ENCODE assay signal across 27 mouse cellular contexts in genomic region chr15:8759026-8759425, GRCm38 (mm10).
"Had no signal": no experiment of that assay in that cellular context is flagged by ENCODE, and none has a peak within 500 bp of the region (broad histone marks: within the 10 kb centered on the region; RNA-seq: fewer than 3 reads in every experiment).

No protein-coding gene starts in this region.

- H3K4me1 ChIP-seq: hindbrain, embryonic 13.5 days; hindbrain, embryonic 15.5 days; limb, embryonic 10.5 days; limb, embryonic 12.5 days had no signal

- H3K27me3 ChIP-seq: heart, embryonic 13.5 days; heart, embryonic 15.5 days; hindbrain, embryonic 13.5 days; hindbrain, embryonic 15.5 days; limb, embryonic 12.5 days; liver, embryonic 13.5 days; liver, embryonic 15.5 days had no signal

- H3K9me3 ChIP-seq: heart, embryonic 13.5 days; heart, embryonic 15.5 days; hindbrain, embryonic 13.5 days; hindbrain, embryonic 15.5 days; limb, embryonic 10.5 days; limb, embryonic 12.5 days; liver, embryonic 13.5 days; liver, embryonic 15.5 days had no signal

- H3K9ac ChIP-seq: heart, embryonic 13.5 days; heart, embryonic 15.5 days; hindbrain, embryonic 13.5 days; hindbrain, embryonic 15.5 days; limb, embryonic 12.5 days; liver, embryonic 13.5 days; liver, embryonic 15.5 days had no signal

- ATAC-seq: hindbrain, postnatal 0 days; intestine, embryonic 16.5 days had no signal

- DNase-seq: gastrocnemius, postnatal 14 days; gastrocnemius, postnatal 36 days; heart, adult 11 months; heart, adult 2 months; heart, postnatal 14 days; heart, postnatal 36 days; kidney, adult 11 months; kidney, adult 2 months; kidney, adult 9 months; kidney, postnatal 10 days; kidney, postnatal 25 days; kidney, postnatal 4 days; liver; liver, embryonic 13.5 days had no signal

- H3K4me3 ChIP-seq: heart, adult 2 months; heart, embryonic 13.5 days; heart, embryonic 15.5 days; hindbrain, embryonic 13.5 days; hindbrain, embryonic 15.5 days; layer of hippocampus, adult 2 months; left cerebral cortex, adult 2 months; limb, embryonic 10.5 days; limb, embryonic 12.5 days; liver, embryonic 13.5 days; liver, embryonic 15.5 days had no signal

- H3K36me3 ChIP-seq: heart, embryonic 13.5 days; heart, embryonic 15.5 days; hindbrain, embryonic 13.5 days; hindbrain, embryonic 15.5 days; limb, embryonic 10.5 days; limb, embryonic 12.5 days; liver, embryonic 13.5 days; liver, embryonic 15.5 days had no signal

- H3K4me2 ChIP-seq: heart, embryonic 11.5 days; heart, embryonic 13.5 days; heart, embryonic 15.5 days; hindbrain, embryonic 13.5 days; hindbrain, embryonic 15.5 days; limb, embryonic 12.5 days; liver, embryonic 11.5 days; liver, embryonic 13.5 days; liver, embryonic 15.5 days had no signal

- H3K27ac ChIP-seq: heart, adult 2 months; heart, embryonic 13.5 days; heart, embryonic 15.5 days; hindbrain, embryonic 13.5 days; hindbrain, embryonic 15.5 days; hindbrain, postnatal 0 days; layer of hippocampus, adult 2 months; left cerebral cortex, adult 2 months; limb, embryonic 10.5 days; limb, embryonic 12.5 days; liver, embryonic 13.5 days; liver, embryonic 15.5 days had no signal
